ENCODE assay signal across 25 mouse cellular contexts in genomic region chr14:8462973-8463372, GRCm38 (mm10).
A peak's percentile ranks its signal among the peaks of the same experiment; 100 is the strongest.
DNase-seq lines count a peak whose midpoint lies in the region; ATAC-seq and TF ChIP-seq lines count a peak whose summit lies in the region.
"Had no signal": no experiment of that assay in that cellular context is flagged by ENCODE, and none has a peak within 500 bp of the region (broad histone marks: within the 10 kb centered on the region; RNA-seq: fewer than 3 reads in every experiment).

No protein-coding gene starts in this region.

- H3K4me2 ChIP-seq in forebrain, embryonic 14.5 days (ENCODE audit: low read length) = no peak overlapping the region
- no peak overlapping the region for H3K4me2 ChIP-seq in forebrain, embryonic 16.5 days (ENCODE audit: low read length)
- H3K4me2 ChIP-seq in lung, postnatal 0 days (replicated peaks; ENCODE audit: low read depth, low read length) = no peak overlapping the region
- H3K4me2 ChIP-seq in midbrain, embryonic 15.5 days = no peak overlapping the region
- H3K4me2 ChIP-seq: embryonic facial prominence, embryonic 13.5 days; forebrain, embryonic 12.5 days; heart, embryonic 11.5 days; hindbrain, embryonic 14.5 days had no signal

- TF ChIP-seq CTCF in lung, postnatal 0 days (IDR thresholded peaks at IDR 0.05) = no peak
- no peak for TF ChIP-seq CTCF in brain, embryonic 14.5 days (IDR thresholded peaks at IDR 0.05; ENCODE audit: borderline replicate concordance, extremely low read depth, insufficient read depth, insufficient read length)

- H3K4me1 ChIP-seq in forebrain, embryonic 14.5 days (ENCODE audit: control insufficient read depth, insufficient read depth, low read length) = peaks cover 3% of the 10 kb centered on the region; the same call in 1 of the 2 replicates
- peaks cover 16% of the 10 kb centered on the region for H3K4me1 ChIP-seq in forebrain, embryonic 16.5 days (replicated peaks; ENCODE audit: control insufficient read depth, insufficient read depth, low read length)
- no peaks in the 10 kb centered on the region for H3K4me1 ChIP-seq in lung, postnatal 0 days (ENCODE audit: insufficient read depth, low read depth, low read length)
- peaks cover 2% of the 10 kb centered on the region; the same call in 1 of the 2 replicates for H3K4me1 ChIP-seq in midbrain, embryonic 15.5 days
- H3K4me1 ChIP-seq: embryonic facial prominence, embryonic 10.5 days had no signal

- no peaks in the 10 kb centered on the region for H3K9me3 ChIP-seq in forebrain, embryonic 14.5 days (replicated peaks; ENCODE audit: control insufficient read depth, low read length)
- H3K9me3 ChIP-seq in forebrain, embryonic 16.5 days (ENCODE audit: control insufficient read depth, low read length) = no peaks in the 10 kb centered on the region
- H3K9me3 ChIP-seq in lung, postnatal 0 days (ENCODE audit: low read length) = no peaks in the 10 kb centered on the region
- no peaks in the 10 kb centered on the region for H3K9me3 ChIP-seq in midbrain, embryonic 15.5 days
- H3K9me3 ChIP-seq: embryonic facial prominence, embryonic 10.5 days; embryonic facial prominence, embryonic 13.5 days; forebrain, embryonic 12.5 days; hindbrain, embryonic 10.5 days had no signal

- no peaks in the 10 kb centered on the region for H3K27me3 ChIP-seq in forebrain, embryonic 14.5 days (replicated peaks; ENCODE audit: control insufficient read depth, insufficient read depth, low read length)
- no peaks in the 10 kb centered on the region for H3K27me3 ChIP-seq in forebrain, embryonic 16.5 days (replicated peaks; ENCODE audit: control insufficient read depth, insufficient read depth, low read length)
- H3K27me3 ChIP-seq in lung, postnatal 0 days (replicated peaks; ENCODE audit: insufficient read depth, low read length) = no peaks in the 10 kb centered on the region
- H3K27me3 ChIP-seq in midbrain, embryonic 15.5 days (replicated peaks) = no peaks in the 10 kb centered on the region
- H3K27me3 ChIP-seq: embryonic facial prominence, embryonic 13.5 days; forebrain, embryonic 12.5 days; Patski had no signal

- WGBS in forebrain, embryonic 14.5 days = 46% methylated on average over 4 of the region's 4 CpGs
- WGBS in forebrain, embryonic 16.5 days = 37% methylated on average over 4 of the region's 4 CpGs
- 37% methylated on average over 4 of the region's 4 CpGs for WGBS in lung, postnatal 0 days
- WGBS in midbrain, embryonic 15.5 days = 68% methylated on average over 4 of the region's 4 CpGs

- DNase-seq in forebrain, embryonic 14.5 days (ENCODE audit: low spot score) = peak; percentile 48
- peak; percentile 24 for DNase-seq in lung, postnatal 0 days (ENCODE audit: low spot score)
- no peak for DNase-seq in lung, postnatal 10 days
- DNase-seq in retina, postnatal 1 day = peak; percentile 19
- no peak for DNase-seq in retina, embryonic 14.5 days (ENCODE audit: low spot score)
- DNase-seq in brain, embryonic 14.5 days (ENCODE audit: low read depth) = peak; percentile 63
- DNase-seq: cerebellum, adult 11 months; cerebellum, adult 9-10 months; cerebellum, postnatal 36 days; embryo, embryonic 11 days; forebrain, postnatal 0 days; gastrocnemius, adult 2 months; gastrocnemius, postnatal 14 days; heart, adult 11 months had no signal

- H3K9ac ChIP-seq in forebrain, embryonic 14.5 days (ENCODE audit: low read length) = no peak overlapping the region
- H3K9ac ChIP-seq in forebrain, embryonic 16.5 days (replicated peaks; ENCODE audit: low read depth, low read length) = no peak overlapping the region
- no peak overlapping the region for H3K9ac ChIP-seq in lung, postnatal 0 days (replicated peaks; ENCODE audit: low read depth)
- no peak overlapping the region for H3K9ac ChIP-seq in midbrain, embryonic 15.5 days
- H3K9ac ChIP-seq: embryonic facial prominence, embryonic 13.5 days; forebrain, embryonic 12.5 days; forebrain, postnatal 0 days; hindbrain, embryonic 14.5 days had no signal

- no peak for TF ChIP-seq POLR2A in brain, embryonic 14.5 days (IDR thresholded peaks at IDR 0.05; ENCODE audit: borderline replicate concordance, extremely low read depth, insufficient read depth, insufficient read length, poor library complexity, severe bottlenecking)

- ATAC-seq in forebrain, embryonic 14.5 days = no peak
- no peak for ATAC-seq in forebrain, embryonic 16.5 days
- ATAC-seq in lung, postnatal 0 days = no peak
- ATAC-seq in midbrain, embryonic 15.5 days (replicated peaks) = no peak
- ATAC-seq: CD4-positive, CD25-positive, alpha-beta regulatory T cell, adult 4 months; forebrain, postnatal 0 days; Patski had no signal

- no peak overlapping the region for H3K27ac ChIP-seq in forebrain, embryonic 14.5 days (ENCODE audit: low read depth, low read length)
- no peak overlapping the region for H3K27ac ChIP-seq in forebrain, embryonic 16.5 days (ENCODE audit: low read length)
- H3K27ac ChIP-seq in lung, postnatal 0 days (ENCODE audit: low read length) = no peak overlapping the region
- H3K27ac ChIP-seq in midbrain, embryonic 15.5 days = no peak overlapping the region
- H3K27ac ChIP-seq: embryonic facial prominence, embryonic 10.5 days; embryonic facial prominence, embryonic 13.5 days; forebrain, embryonic 12.5 days; gastrocnemius, adult 2 months; hindbrain, embryonic 10.5 days; hindbrain, embryonic 14.5 days had no signal

- no peaks in the 10 kb centered on the region for H3K36me3 ChIP-seq in forebrain, embryonic 14.5 days (ENCODE audit: control insufficient read depth, insufficient read depth, low read length)
- H3K36me3 ChIP-seq in forebrain, embryonic 16.5 days (ENCODE audit: control insufficient read depth, insufficient read depth) = no peaks in the 10 kb centered on the region
- no peaks in the 10 kb centered on the region for H3K36me3 ChIP-seq in lung, postnatal 0 days (ENCODE audit: insufficient read depth, low read length)
- no peaks in the 10 kb centered on the region for H3K36me3 ChIP-seq in midbrain, embryonic 15.5 days (replicated peaks)
- H3K36me3 ChIP-seq: embryonic facial prominence, embryonic 10.5 days; embryonic facial prominence, embryonic 13.5 days; forebrain, embryonic 12.5 days; hindbrain, embryonic 10.5 days had no signal

- no peak overlapping the region for H3K4me3 ChIP-seq in forebrain, embryonic 14.5 days (ENCODE audit: low read depth, low read length)
- no peak overlapping the region for H3K4me3 ChIP-seq in forebrain, embryonic 16.5 days (replicated peaks; ENCODE audit: low read length)
- no peak overlapping the region for H3K4me3 ChIP-seq in lung, postnatal 0 days (ENCODE audit: low read depth, low read length)
- H3K4me3 ChIP-seq in midbrain, embryonic 15.5 days = no peak overlapping the region
- H3K4me3 ChIP-seq: embryonic facial prominence, embryonic 10.5 days; embryonic facial prominence, embryonic 13.5 days; erythroblast, embryonic 14.5 days; forebrain, embryonic 12.5 days; gastrocnemius, adult 2 months; hindbrain, embryonic 10.5 days had no signal

- TF ChIP-seq EP300 in lung, postnatal 0 days (IDR thresholded peaks at IDR 0.05) = 0 out of 2 replicates have a peak, but pooled peaks have one; percentile 0

Comparison
In these comparisons a context has a peak if more than half of its experiments do, and no peak if none do; other contexts are left out.
1. DNase-seq: peak in forebrain, embryonic 14.5 days (single experiment), lung, postnatal 0 days (single experiment), retina, postnatal 1 day (single experiment) and brain, embryonic 14.5 days (single experiment); none in lung, postnatal 10 days (single experiment) and retina, embryonic 14.5 days (single experiment).